Mouse (Mus musculus) lung, embryonic 16.5 days (tissue): ENCODE measurements around the gene Rtn2. TPM values are rescaled to one million over a fixed set of nuclear protein-coding genes. Genes with fewer than 3 reads are reported as not detected.
A peak's percentile ranks its signal among the peaks of the same experiment; 100 is the strongest.

Source experiments
- ATAC-seq: fragments of 200-750 bp; cut with Nextera tagmentation; 2 replicates; pipeline ENCODE4 v1.8.0; 2017; ENCODE audit warnings: low read depth, mild to moderate bottlenecking, moderate library complexity
- H3K27ac ChIP-seq: fragments of 300-500 bp; sonication (generic); 2 replicates; pipeline ENCODE4 v1.5.1; 2014; ENCODE audit warnings: mild to moderate bottlenecking, control low read depth, low read length
- H3K27me3 ChIP-seq: fragments of 300-500 bp; sonication (generic); 2 replicates; pipeline ENCODE4 v1.6.1; 2014; ENCODE audit warnings: low read depth, low read length, mixed read lengths; ENCODE audit not compliant: control insufficient read depth, insufficient read depth
- H3K36me3 ChIP-seq: fragments of 300-500 bp; sonication (generic); 2 replicates; pipeline ENCODE4 v1.6.1; 2014; ENCODE audit warnings: low read length; ENCODE audit not compliant: control insufficient read depth, insufficient read depth
- H3K4me1 ChIP-seq: fragments of 300-500 bp; sonication (generic); replicated peaks from 2 replicates; pipeline ENCODE4 v1.6.1; 2014; ENCODE audit warnings: low read length, mixed read lengths; ENCODE audit not compliant: control insufficient read depth, insufficient read depth
- H3K4me2 ChIP-seq: fragments of 300-500 bp; sonication (generic); 2 replicates; pipeline ENCODE4 v1.6.1; 2014; ENCODE audit warnings: low read depth, low read length, control low read depth
- H3K4me3 ChIP-seq: fragments of 300-500 bp; sonication (generic); 2 replicates; pipeline ENCODE4 v1.5.1; 2014; ENCODE audit warnings: mild to moderate bottlenecking, low read length, control low read depth
- H3K9ac ChIP-seq: fragments of 300-500 bp; sonication (generic); 2 replicates; pipeline ENCODE4 v1.6.1; 2014; ENCODE audit warnings: low read length, control low read depth
- H3K9me3 ChIP-seq: fragments of 300-500 bp; sonication (generic); 2 replicates; pipeline ENCODE4 v1.6.1; 2016; ENCODE audit warnings: low read length; ENCODE audit not compliant: control insufficient read depth
- WGBS: fragments of 180-500 bp; shearing (Covaris S2); extraction: QIAGEN DNeasy Blood & Tissue Kit; methylation state at CpG from one replicate; pipeline ENCODE4 v1.1.7; 2014; 5-methylcytosine and 5-hydroxymethylcytosine counted together
- polyA plus RNA-seq: library from polyadenylated mRNA; unstranded; fragments of >200 nt; fragmentation: Nextera tagmentation; extraction: Ambion mirVana; gene quantifications from 2 replicates; pipeline ENCODE4 v1.2.1, GENCODE M21; 2015

Rtn2 gene
- polyA plus RNA-seq, 1 experiment from 2014 or later, result 13.8 TPM

DNA sequence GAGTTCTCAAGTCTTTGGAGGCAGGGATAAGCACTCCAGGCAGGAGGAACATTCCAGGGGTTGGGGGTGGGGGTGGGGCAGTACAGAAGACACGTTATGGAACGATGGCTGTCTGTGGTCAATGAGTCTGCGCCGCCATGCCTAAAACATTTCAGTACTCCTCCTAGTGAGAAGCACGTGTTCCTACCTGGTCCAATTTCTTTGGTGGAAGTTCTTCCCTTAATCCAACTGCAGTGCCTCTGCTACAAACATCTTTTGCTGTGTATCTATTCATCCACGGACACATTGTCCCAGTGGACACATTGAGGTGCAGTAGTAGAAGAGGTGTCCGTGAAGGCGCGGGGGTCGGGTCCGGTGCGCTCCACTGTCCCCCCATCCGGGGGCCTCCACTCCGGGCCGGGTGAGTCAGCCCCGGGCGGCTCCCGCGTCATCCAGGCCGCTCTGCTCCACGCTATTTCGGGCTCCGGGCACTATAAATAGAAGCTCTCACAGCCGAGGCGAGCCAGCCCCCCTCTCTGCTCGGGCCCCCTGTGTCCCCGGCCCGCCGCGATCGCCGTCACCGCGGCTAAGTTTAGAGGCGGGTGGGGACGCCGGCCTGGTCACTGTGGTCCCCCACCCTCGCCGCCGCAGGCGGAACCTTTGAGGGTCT lies 59.5 kb downstream of the Rtn2 start:
- H3K9ac ChIP-seq, result peak overlapping the region; percentile 67
- peak; percentile 15; the same call in 1 of the 2 replicates for ATAC-seq
- peak overlapping the region; percentile 94 for H3K4me2 ChIP-seq
- H3K4me1 ChIP-seq, result peaks cover 31% of the 10 kb centered on the region
- H3K9me3 ChIP-seq, result no peaks in the 10 kb centered on the region
- no peaks in the 10 kb centered on the region for H3K36me3 ChIP-seq
- H3K27me3 ChIP-seq, result peaks cover 11% of the 10 kb centered on the region
- peak overlapping the region; percentile 45; the same call in 1 of the 2 replicates for H3K27ac ChIP-seq
- H3K4me3 ChIP-seq, result peak overlapping the region; percentile 55
- under 1% methylated on average over 41 of the region's 41 CpGs for WGBS

DNA sequence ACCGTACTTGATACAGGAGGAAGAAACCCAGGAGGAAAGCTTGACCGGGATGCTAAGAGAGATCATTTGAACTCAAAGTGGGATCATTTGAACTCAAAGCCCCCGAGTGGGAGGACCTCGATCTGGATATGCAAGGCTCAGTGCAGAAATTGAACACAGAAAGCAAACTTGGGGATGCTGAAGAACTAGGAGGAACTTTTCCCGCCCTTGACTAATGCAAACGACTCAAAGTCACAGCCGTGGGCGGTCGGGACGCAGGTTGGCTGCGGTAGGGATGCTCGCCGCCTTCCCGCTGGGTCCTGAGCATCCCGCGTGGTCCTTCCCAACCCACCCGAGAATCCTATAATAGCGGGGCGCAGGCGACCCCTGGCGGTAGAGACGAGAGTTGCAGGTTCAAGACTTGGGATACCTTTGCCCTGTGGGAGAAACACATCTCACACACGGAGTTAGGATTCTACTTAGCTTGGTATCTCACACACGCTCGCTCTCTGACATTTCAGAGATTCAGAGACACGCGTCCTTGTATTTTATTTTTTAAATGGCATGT lies 60.1 kb downstream of the Rtn2 start:
- ATAC-seq, result no peak
- WGBS, result 0% methylated on average over 27 of the region's 27 CpGs
- Histone ChIP-seq H3K4me1 (peaks cover 31% of the 10 kb centered on the region), H3K27me3 (peaks cover 11% of the 10 kb centered on the region), H3K27ac (peak overlapping the region; percentile 45; the same call in 1 of the 2 replicates), H3K4me2 (peak overlapping the region; percentile 94), H3K36me3 (no peaks in the 10 kb centered on the region), H3K4me3 (peak overlapping the region; percentile 55), H3K9me3 (no peaks in the 10 kb centered on the region), H3K9ac (peak overlapping the region; percentile 67)

DNA sequence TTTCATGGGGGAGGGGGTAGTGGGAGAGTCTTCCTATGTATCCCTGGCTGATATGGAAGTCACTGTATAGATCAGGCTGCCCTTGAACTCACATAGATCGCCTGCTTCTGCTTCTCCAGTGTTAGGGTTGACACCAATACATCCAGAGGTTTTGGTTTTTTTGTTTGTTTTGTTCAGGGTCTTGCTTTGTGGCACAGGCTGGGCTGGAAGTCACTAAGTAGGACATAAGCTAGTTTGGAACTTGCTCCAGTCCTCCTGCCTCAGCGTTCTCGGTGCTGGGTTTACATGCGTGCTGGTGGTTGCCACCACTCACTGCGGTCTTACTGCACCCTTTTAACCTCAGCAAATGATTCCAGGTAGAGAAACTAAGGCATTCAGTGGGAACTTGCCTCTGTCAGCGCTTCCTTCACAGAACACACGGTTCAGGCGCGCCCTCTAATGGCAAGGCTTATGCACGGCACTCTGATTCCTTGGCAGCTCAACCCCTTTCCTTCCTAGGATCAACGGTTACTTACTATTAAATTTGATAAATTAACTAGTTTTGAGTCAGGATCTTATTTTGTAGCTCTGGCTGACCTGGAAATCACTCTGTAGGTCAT lies 60.9 kb downstream of the Rtn2 start:
- Histone ChIP-seq H3K4me1 (peaks cover 31% of the 10 kb centered on the region), H3K4me2 (peak overlapping the region; percentile 94; the same call in 1 of the 2 replicates), H3K36me3 (peaks cover under 1% of the 10 kb centered on the region; the same call in 1 of the 2 replicates), H3K9ac (no peak overlapping the region), H3K4me3 (no peak overlapping the region), H3K9me3 (no peaks in the 10 kb centered on the region), H3K27ac (no peak overlapping the region), H3K27me3 (peaks cover 11% of the 10 kb centered on the region)
- ATAC-seq, result no peak
- WGBS, result 1% methylated on average over 11 of the region's 11 CpGs

DNA sequence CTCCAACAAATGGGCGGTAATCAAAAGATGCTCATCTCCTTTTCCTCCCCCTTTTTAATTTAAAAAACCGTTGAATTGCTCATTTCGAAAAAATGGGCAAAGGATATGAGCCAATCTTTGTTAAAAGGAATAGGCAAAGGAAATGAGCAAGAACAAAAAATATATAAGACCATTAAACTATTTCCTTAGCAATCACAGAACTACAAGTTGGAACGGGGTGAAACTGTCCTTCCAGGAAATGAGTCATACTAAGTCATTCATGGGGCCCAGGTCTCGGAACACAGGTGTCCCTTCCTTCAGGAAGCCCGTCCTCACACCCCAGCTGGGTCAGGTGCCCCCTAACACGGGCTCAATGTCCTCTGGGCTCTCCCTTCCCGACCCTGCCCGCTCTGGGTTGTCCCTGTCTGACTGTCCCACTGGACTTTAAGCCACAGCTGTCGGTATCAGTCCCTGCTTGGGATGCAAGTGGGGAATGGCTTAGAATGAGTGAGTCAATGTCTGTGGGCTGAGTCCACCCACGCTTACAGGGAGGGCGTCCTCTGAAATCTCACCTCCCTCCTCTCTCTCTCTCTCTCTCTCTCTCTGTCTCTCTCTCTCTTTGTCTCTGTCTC lies 61.9 kb downstream of the Rtn2 start, which contains the start of gene Ercc1:
Gene Ercc1 (plus strand): TSS at position 542 of the 611 bp plus-strand sequence.
- Histone ChIP-seq H3K4me2 (peak within 1 kb of the TSS; percentile 91), H3K36me3 (peaks cover 9% of the 10 kb centered on the region; the same call in 1 of the 2 replicates), H3K27me3 (peaks cover 11% of the 10 kb centered on the region), H3K4me3 (peak within 1 kb of the TSS; percentile 87), H3K4me1 (peaks cover 28% of the 10 kb centered on the region), H3K27ac (peak within 1 kb of the TSS; percentile 94), H3K9ac (peak within 1 kb of the TSS; percentile 86), H3K9me3 (no peaks in the 10 kb centered on the region)
- 19% methylated on average over 12 of the region's 12 CpGs for WGBS
- ATAC-seq, result no peak

DNA sequence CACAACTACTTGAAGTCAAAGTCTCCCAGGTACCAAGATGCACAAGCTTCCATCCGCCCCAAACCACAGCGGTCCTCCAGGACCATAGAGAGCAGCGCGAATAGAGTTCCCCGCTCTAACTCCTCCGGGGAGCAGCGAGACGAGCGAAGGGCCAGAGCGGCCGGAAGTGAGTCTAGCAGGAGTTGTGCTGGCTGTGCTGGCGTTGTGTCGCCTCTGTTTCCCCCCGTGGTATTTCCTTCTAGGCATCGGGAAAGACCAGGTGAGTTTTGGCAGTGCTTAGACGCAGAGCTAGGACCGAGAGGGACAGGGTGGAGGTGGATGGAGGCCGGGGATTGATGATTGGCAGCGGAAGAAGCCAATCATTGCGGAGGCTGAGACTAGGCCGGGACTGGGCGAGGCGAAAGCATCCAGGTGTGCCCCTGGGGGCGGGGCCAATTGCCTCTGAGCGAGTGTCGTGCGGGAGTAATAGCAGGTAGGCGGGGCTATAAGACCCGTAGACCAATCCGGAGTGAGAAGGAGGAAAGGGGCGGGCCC lies 62.6 kb downstream of the Rtn2 start:
- Histone ChIP-seq H3K27ac (peak overlapping the region; percentile 94), H3K4me1 (peaks cover 28% of the 10 kb centered on the region), H3K4me2 (peak overlapping the region; percentile 91), H3K27me3 (peaks cover 11% of the 10 kb centered on the region), H3K9me3 (no peaks in the 10 kb centered on the region), H3K4me3 (peak overlapping the region; percentile 87), H3K9ac (peak overlapping the region; percentile 86), H3K36me3 (peaks cover 9% of the 10 kb centered on the region; the same call in 1 of the 2 replicates)
- 0% methylated on average over 31 of the region's 31 CpGs for WGBS
- peak; percentile 93 for ATAC-seq

Other genes starting within 250 kb of the Rtn2 start
- not detected in 2 replicates for gene Rsph6a, start 227.9 kb upstream of the Rtn2 start, polyA plus RNA-seq
- 11.3 and 11.9 TPM in 2 replicates for gene Dmwd, start 206.4 kb upstream of the Rtn2 start, polyA plus RNA-seq
- 28.7 and 29.3 TPM in 2 replicates for gene Dmpk, start 198.8 kb upstream of the Rtn2 start, polyA plus RNA-seq
- gene Six5, start 188.0 kb upstream of the Rtn2 start, polyA plus RNA-seq, result 7.2 and 7.5 TPM in 2 replicates
- 1.9 and 2.2 TPM in 2 replicates for gene Gm4969, start 164.3 kb upstream of the Rtn2 start, polyA plus RNA-seq
- gene Fbxo46, start 162.8 kb upstream of the Rtn2 start, polyA plus RNA-seq, result 16.2 and 16.3 TPM in 2 replicates
- 15.4 and 15.7 TPM in 2 replicates for gene Qpctl, start 133.3 kb upstream of the Rtn2 start, polyA plus RNA-seq
- 135 and 144 TPM in 2 replicates for gene Snrpd2, start 132.9 kb upstream of the Rtn2 start, polyA plus RNA-seq
- gene Gipr, start 116.5 kb upstream of the Rtn2 start, polyA plus RNA-seq, result 5.6 and 8.2 TPM in 2 replicates
- gene Eml2, start 106.2 kb upstream of the Rtn2 start, polyA plus RNA-seq, result 11.3 and 12.4 TPM in 2 replicates
- gene Gpr4, start 70.1 kb upstream of the Rtn2 start, polyA plus RNA-seq, result 2.1 and 2.6 TPM in 2 replicates
- gene Opa3, start 54.3 kb upstream of the Rtn2 start, polyA plus RNA-seq, result 29.9 and 31.5 TPM in 2 replicates
- gene Vasp, start 10.8 kb upstream of the Rtn2 start, polyA plus RNA-seq, result 103 and 105 TPM in 2 replicates
- gene Ppm1n, start 2.6 kb upstream of the Rtn2 start, polyA plus RNA-seq, result not detected in 2 replicates
- gene Fosb, start 27.4 kb downstream of the Rtn2 start, polyA plus RNA-seq, result 0.20 and 0.31 TPM in 2 replicates
- gene Ercc1, start 62.2 kb downstream of the Rtn2 start, polyA plus RNA-seq, result 79.9 and 82.5 TPM in 2 replicates
- 17.2 and 17.3 TPM in 2 replicates for gene Cd3eap, start 76.9 kb downstream of the Rtn2 start, polyA plus RNA-seq
- gene Ppp1r13l, start 77.1 kb downstream of the Rtn2 start, polyA plus RNA-seq, result 4.9 TPM in 2 replicates
- 15.9 and 17.4 TPM in 2 replicates for gene Ercc2, start 99.4 kb downstream of the Rtn2 start, polyA plus RNA-seq
- 17.5 and 19.7 TPM in 2 replicates for gene Klc3, start 121.5 kb downstream of the Rtn2 start, polyA plus RNA-seq
- gene Ckm, start 122.2 kb downstream of the Rtn2 start, polyA plus RNA-seq, result 78.9 and 137 TPM in 2 replicates
- gene Mark4, start 176.2 kb downstream of the Rtn2 start, polyA plus RNA-seq, result 5.2 TPM in 2 replicates
- gene Exoc3l2, start 180.7 kb downstream of the Rtn2 start, polyA plus RNA-seq, result 0.72 and 1.1 TPM in 2 replicates
- gene Bloc1s3, start 225.7 kb downstream of the Rtn2 start, polyA plus RNA-seq, result 1.4 TPM in 2 replicates
- gene Trappc6a, start 225.8 kb downstream of the Rtn2 start, polyA plus RNA-seq, result 104 and 111 TPM in 2 replicates
- gene Nkpd1, start 235.2 kb downstream of the Rtn2 start, polyA plus RNA-seq, result 0.16 TPM in 1 of 2 replicates, not detected in the other